Mouse (Mus musculus): Measurements from ENCODE around the gene Tmem26. TPM values are rescaled to one million over a fixed set of nuclear protein-coding genes. Genes with fewer than 3 reads are reported as not detected.
A peak's percentile ranks its signal among the peaks of the same experiment; 100 is the strongest.
"Not testable (repeated sequence)": the region's sequence is repeated elsewhere in the genome, so short reads cannot be mapped to it uniquely, and the experiment has no call there.

Tmem26 gene
- total RNA-seq, 1 experiment from 2014 or later: 2.2 TPM

- ATAC-seq (ENCODE audit: extremely low read depth, insufficient number of reproducible peaks, low FRiP score, poor library complexity, severe bottlenecking): no peak
Measured at GRCm38 (mm10) chr10:68737391-68737790, 13.9 kb downstream of the Tmem26 start.

DNA sequence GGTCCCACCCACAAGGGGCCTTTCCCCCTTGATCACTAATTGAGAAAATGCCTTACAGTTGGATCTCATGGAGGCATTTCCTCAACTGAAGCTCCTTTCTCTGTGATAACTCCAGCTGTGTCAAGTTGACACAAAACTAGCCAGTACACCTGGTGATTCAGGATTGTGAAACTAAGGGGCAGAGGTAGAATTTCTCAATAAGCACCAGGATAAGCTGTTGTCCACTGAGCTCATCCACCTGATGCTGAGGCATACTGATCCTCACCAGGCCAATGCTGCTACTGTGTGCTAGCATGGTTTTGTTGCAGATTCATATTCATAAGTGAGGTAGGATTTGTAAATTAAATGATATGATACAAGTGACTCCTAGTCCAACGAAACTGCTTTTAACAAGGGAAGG lies 15.5 kb downstream of the Tmem26 start:
- ATAC-seq (ENCODE audit: extremely low read depth, insufficient number of reproducible peaks, low FRiP score, poor library complexity, severe bottlenecking): not testable (repeated sequence)

DNA sequence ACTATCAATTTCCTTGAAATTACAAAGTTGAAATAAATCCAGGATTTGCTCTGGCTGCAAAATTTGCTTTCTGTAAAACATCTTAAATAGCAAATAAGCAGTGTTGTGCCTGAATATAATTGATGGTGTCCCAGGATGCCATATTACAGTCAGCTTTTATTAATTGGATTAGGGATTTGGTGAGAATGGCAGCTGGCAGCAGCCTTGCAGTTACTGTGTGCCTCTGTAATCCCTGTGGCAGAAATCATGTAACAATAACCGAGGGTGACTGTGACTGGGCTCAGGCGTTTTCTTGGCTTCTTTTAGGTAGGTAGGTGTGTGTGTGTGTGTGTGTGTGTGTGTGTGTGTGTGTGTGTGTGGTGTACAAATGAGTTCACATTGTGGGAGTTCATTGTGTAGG lies 16.8 kb downstream of the Tmem26 start:
- no peak for ATAC-seq (ENCODE audit: extremely low read depth, insufficient number of reproducible peaks, low FRiP score, poor library complexity, severe bottlenecking)

- ATAC-seq (ENCODE audit: extremely low read depth, insufficient number of reproducible peaks, low FRiP score, poor library complexity, severe bottlenecking): no peak
Measured at GRCm38 (mm10) chr10:68750921-68751320, 27.5 kb downstream of the Tmem26 start.

DNA sequence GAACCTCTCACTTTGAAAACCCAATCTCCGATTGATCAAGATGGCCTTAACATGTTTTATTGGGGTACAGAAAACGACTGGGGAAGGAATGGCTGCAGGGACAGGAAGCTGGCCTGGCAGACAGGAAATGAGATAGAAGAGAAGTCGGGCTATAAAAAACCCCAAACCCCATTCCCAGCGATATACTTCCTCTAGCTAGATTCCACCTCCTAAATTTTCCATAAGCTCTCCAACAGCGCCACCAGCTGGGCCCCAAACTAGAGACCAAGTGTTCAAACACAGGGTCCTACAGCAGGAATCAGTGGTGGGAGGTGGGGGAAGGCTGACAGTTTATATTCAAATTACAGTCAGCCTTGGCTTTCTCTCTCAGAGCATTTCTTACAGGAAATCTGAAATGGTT lies 35.8 kb downstream of the Tmem26 start:
- no peak for ATAC-seq (ENCODE audit: extremely low read depth, insufficient number of reproducible peaks, low FRiP score, poor library complexity, severe bottlenecking)

- no peak for ATAC-seq (ENCODE audit: extremely low read depth, insufficient number of reproducible peaks, low FRiP score, poor library complexity, severe bottlenecking)
Measured at GRCm38 (mm10) chr10:68759789-68760188, 36.3 kb downstream of the Tmem26 start.

DNA sequence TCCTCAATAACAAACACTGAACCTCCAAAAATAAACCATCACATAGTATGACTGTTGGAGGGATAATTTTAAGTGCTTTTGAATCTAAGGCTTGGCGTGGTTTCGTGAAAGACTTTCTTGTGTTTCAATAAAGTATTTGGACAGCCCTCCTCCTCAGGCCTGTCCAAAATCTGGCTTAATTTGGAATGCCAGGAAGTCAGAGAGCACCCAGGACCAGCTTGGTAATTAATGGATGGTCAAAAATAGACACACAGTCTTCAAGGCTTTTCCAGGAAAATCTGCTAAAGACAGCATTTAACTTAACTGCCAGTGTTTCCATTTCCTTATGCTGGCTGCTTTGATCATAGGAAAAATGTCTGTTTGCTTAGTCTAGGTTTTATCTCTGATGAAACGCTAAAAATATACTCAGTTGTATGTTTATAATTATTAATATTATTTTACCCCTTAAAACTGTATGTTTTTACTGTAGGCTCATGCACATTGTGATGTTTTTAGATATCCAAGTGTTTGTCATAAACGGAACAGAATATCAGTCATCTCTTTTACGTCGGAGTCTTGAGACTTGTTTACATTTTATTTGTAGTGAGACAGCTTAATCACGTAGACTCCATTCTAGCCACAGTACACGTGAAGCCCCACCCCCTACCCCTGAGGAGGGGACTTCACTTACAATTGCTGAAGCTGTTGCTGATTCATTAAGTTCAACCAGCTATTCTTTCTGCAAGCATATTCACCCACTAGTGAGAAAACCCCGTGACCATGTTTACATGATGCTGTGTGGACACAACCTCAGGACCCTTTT lies 57.8 kb downstream of the Tmem26 start:
- ATAC-seq (ENCODE audit: extremely low read depth, insufficient number of reproducible peaks, low FRiP score, poor library complexity, severe bottlenecking): no peak

GRCm38 (mm10) chr10:68782724-68783123 lies 59.3 kb downstream of the Tmem26 start:
- ATAC-seq (ENCODE audit: extremely low read depth, insufficient number of reproducible peaks, low FRiP score, poor library complexity, severe bottlenecking): no peak

- no peak for ATAC-seq (ENCODE audit: extremely low read depth, insufficient number of reproducible peaks, low FRiP score, poor library complexity, severe bottlenecking)
Measured at GRCm38 (mm10) chr10:68783856-68784255, 60.4 kb downstream of the Tmem26 start.

GRCm38 (mm10) chr10:68784463-68784862 lies 61.0 kb downstream of the Tmem26 start:
- no peak for ATAC-seq (ENCODE audit: extremely low read depth, insufficient number of reproducible peaks, low FRiP score, poor library complexity, severe bottlenecking)

DNA sequence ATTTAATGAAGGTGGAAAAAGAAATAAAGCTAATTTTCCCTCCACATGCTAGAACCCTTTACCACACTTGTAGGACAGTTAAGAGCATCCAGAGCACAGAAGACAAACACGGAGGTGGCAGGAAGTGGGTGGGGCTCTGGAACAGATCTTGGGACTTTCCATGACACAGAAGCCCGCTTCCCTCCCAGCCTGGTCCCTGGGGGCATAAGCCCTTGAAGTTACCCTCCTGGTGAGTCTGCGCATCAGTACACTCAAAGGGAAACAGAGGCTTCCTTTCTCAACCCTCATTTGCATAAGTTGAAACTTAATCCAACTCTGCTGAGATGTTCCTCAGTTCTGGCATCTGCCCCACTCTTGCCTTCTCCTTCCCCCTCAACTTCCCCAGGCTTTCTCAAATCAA lies 72.0 kb downstream of the Tmem26 start:
- ATAC-seq (ENCODE audit: extremely low read depth, insufficient number of reproducible peaks, low FRiP score, poor library complexity, severe bottlenecking): peak; percentile 69

DNA sequence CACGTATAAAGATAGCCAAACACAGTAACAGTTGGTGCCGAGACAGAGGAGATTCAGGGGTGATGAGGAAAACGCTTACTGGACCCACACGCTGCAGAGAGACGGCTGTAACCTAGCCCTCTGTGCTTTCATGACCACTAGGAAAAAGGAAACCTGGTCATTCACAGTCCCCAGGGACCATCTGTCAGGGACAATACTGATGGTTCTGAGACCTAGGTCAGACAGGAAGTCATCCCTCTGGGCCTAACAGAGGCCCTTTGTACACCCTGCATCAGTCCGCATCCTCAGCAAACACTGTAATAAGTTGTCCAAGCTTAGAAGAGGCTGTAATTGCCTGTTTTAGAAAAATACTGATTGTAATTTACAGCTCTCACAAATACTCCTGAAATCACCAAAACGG lies 76.4 kb downstream of the Tmem26 start:
- no peak for ATAC-seq (ENCODE audit: extremely low read depth, insufficient number of reproducible peaks, low FRiP score, poor library complexity, severe bottlenecking)

- no peak for ATAC-seq (ENCODE audit: extremely low read depth, insufficient number of reproducible peaks, low FRiP score, poor library complexity, severe bottlenecking)
Measured at GRCm38 (mm10) chr10:68800339-68800738, 76.9 kb downstream of the Tmem26 start.

DNA sequence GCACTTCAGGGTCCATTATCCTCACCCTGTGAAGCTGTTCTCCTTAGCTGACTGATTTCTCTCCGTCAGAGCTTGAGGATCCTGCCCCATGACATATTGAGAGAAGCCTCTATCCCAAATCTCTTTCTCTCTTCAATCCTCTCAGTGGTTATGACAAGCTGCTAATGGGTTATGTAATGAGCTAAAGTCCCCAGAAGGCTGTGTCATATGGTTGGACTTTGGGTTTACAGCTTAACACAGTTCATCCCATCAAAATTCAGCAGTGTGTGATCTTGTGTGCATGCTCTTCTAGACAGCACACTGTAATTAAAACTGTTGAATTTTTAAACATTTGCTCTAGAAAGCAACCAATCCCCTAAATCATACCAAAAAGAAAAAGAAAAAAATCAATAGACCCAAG lies 82.9 kb downstream of the Tmem26 start:
- no peak for ATAC-seq (ENCODE audit: extremely low read depth, insufficient number of reproducible peaks, low FRiP score, poor library complexity, severe bottlenecking)

- ATAC-seq (ENCODE audit: extremely low read depth, insufficient number of reproducible peaks, low FRiP score, poor library complexity, severe bottlenecking): no peak
Measured at GRCm38 (mm10) chr10:68810958-68811357, 87.5 kb downstream of the Tmem26 start.

DNA sequence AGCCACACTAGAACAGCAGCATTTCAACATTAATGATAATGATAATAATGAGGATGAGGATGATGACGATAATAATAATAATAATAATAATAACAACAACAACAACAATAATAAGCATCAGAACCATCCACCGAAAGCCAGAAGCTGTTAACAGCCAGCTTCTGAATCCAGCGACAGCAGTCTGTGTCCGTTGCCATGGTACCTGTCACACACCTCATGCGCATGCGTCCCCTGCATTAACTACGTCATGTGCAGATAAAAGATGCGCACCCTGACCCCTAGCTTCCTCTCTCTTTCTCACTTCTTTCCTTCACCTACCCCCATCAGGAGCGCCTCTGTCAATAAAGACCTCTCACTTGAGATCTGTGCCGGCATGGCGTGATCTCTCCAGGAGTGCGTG lies 89.3 kb downstream of the Tmem26 start:
- no peak for ATAC-seq (ENCODE audit: extremely low read depth, insufficient number of reproducible peaks, low FRiP score, poor library complexity, severe bottlenecking)

GRCm38 (mm10) chr10:68817281-68817680 lies 93.8 kb downstream of the Tmem26 start:
- no peak for ATAC-seq (ENCODE audit: extremely low read depth, insufficient number of reproducible peaks, low FRiP score, poor library complexity, severe bottlenecking)

- ATAC-seq (ENCODE audit: extremely low read depth, insufficient number of reproducible peaks, low FRiP score, poor library complexity, severe bottlenecking): no peak
Measured at GRCm38 (mm10) chr10:68818065-68818759, 94.8 kb downstream of the Tmem26 start.

DNA sequence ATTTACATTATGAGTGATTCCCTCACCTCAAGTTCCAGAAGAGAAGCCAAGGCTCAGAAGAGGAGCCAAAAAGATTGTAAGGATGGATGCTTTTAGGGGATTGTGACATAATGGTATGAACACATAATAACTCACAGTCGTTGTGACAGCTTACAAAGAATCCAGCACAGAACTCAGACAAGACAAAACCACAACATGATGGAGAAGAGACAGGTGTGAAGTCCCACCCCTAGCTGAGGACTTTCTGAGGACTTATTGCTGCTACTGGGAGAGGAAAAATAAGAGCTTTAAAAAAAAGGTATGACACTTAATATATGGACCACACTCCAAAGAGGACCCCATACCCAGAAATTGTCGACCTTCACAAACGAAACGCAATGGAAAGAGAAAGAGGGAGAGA lies 101.1 kb downstream of the Tmem26 start:
- ATAC-seq (ENCODE audit: extremely low read depth, insufficient number of reproducible peaks, low FRiP score, poor library complexity, severe bottlenecking): no peak

Measured in neutrophil, adult 5-6 weeks (primary cell).